Mouse (Mus musculus) olfactory bulb, adult 2 months (tissue): ENCODE data around the gene Gpbp1l1. TPM values are rescaled to one million over a fixed set of nuclear protein-coding genes. Genes with fewer than 3 reads are reported as not detected.

Experiments used
- H3K27ac ChIP-seq: fragments of 200-500 bp; 2 replicates; pipeline ENCODE4 v1.5.1; 2012; ENCODE audit warnings: low read depth, low read length; ENCODE audit not compliant: insufficient read depth
- H3K4me1 ChIP-seq: fragments of 200-500 bp; 2 replicates; pipeline ENCODE4 v1.6.1; 2012; ENCODE audit warnings: low read length; ENCODE audit not compliant: control insufficient read depth, insufficient read depth
- H3K4me3 ChIP-seq: fragments of 200-500 bp; 2 replicates; pipeline ENCODE4 v1.5.1; 2012; ENCODE audit warnings: mild to moderate bottlenecking, low read depth, low read length, moderate library complexity; ENCODE audit not compliant: insufficient read depth
- CTCF ChIP-seq: fragments of 200-500 bp; IDR thresholded peaks from 2 replicates; pipeline ENCODE4 v1.5.1; 2012; ENCODE audit warnings: low read depth, mild to moderate bottlenecking, low read length, moderate library complexity; ENCODE audit not compliant: insufficient read depth
- POLR2A ChIP-seq: fragments of 200-500 bp; IDR thresholded peaks from 2 replicates; pipeline ENCODE4 v1.6.1; 2012; ENCODE audit warnings: mild to moderate bottlenecking, low read depth, low read length, moderate library complexity; ENCODE audit not compliant: insufficient read depth
- WGBS: fragments of 180-500 bp; shearing (Covaris S2); methylation state at CpG from one replicate; pipeline ENCODE4 v1.1.7; 2018; 5-methylcytosine and 5-hydroxymethylcytosine counted together
- polyA plus RNA-seq: library from polyadenylated mRNA; stranded (reverse); fragments of >200 nt; gene quantifications from 2 replicates; pipeline ENCODE4 v1.2.4, GENCODE M21; 2012; ENCODE audit warnings: low replicate concordance; ENCODE audit not compliant: missing spikeins, insufficient read depth, insufficient read length

Gpbp1l1 gene
- polyA plus RNA-seq, 1 experiment = not detected

GRCm38 (mm10) chr4:116558151-116558882 is 859 bp downstream of the Gpbp1l1 start:
- H3K4me3 ChIP-seq = peak overlapping the region; percentile 81
- TF ChIP-seq CTCF (no peak), POLR2A (no peak)
- H3K4me1 ChIP-seq = no peaks in the 10 kb centered on the region
- no peak overlapping the region for H3K27ac ChIP-seq
- 2% methylated on average over 15 of the region's 15 CpGs for WGBS

- WGBS = 77% methylated on average over 8 of the region's 8 CpGs
- TF ChIP-seq POLR2A (no peak), CTCF (no peak)
- H3K27ac ChIP-seq = no peak overlapping the region
- no peak overlapping the region for H3K4me3 ChIP-seq
- H3K4me1 ChIP-seq = peaks cover 12% of the 10 kb centered on the region; the same call in 1 of the 2 replicates
Observed at GRCm38 (mm10) chr4:116595793-116596192, 38.3 kb downstream of the Gpbp1l1 start.

GRCm38 (mm10) chr4:116596379-116596778 is 38.9 kb downstream of the Gpbp1l1 start, which contains the start of gene Ccdc17:
Gene Ccdc17 (plus strand): TSS chr4:116596654.
- H3K27ac ChIP-seq = peak within 1 kb of the TSS; percentile 44
- H3K4me3 ChIP-seq = peak within 1 kb of the TSS; percentile 84
- 24% methylated on average over 5 of the region's 5 CpGs for WGBS
- H3K4me1 ChIP-seq = peaks cover 12% of the 10 kb centered on the region; the same call in 1 of the 2 replicates
- TF ChIP-seq POLR2A (no peak), CTCF (no peak)

- under 1% methylated on average over 50 of the region's 50 CpGs for WGBS
- peak overlapping the region; percentile 44 for H3K27ac ChIP-seq
- peak overlapping the region; percentile 84 for H3K4me3 ChIP-seq
- TF ChIP-seq POLR2A (peak; percentile 78), CTCF (0 out of 2 replicates have a peak, but pooled peaks have one; percentile 3)
- peaks cover 12% of the 10 kb centered on the region; the same call in 1 of the 2 replicates for H3K4me1 ChIP-seq
Observed at GRCm38 (mm10) chr4:116596978-116597881, 39.8 kb downstream of the Gpbp1l1 start.

- no peak overlapping the region for H3K27ac ChIP-seq
- 91% methylated on average over 2 of the region's 2 CpGs for WGBS
- TF ChIP-seq POLR2A (no peak), CTCF (no peak)
- H3K4me1 ChIP-seq = no peaks in the 10 kb centered on the region
- H3K4me3 ChIP-seq = no peak overlapping the region
Observed at GRCm38 (mm10) chr4:116612621-116613020, 55.2 kb downstream of the Gpbp1l1 start.

GRCm38 (mm10) chr4:116615237-116615636 is 57.8 kb downstream of the Gpbp1l1 start:
- Histone ChIP-seq H3K27ac (no peak overlapping the region), H3K4me3 (no peak overlapping the region), H3K4me1 (no peaks in the 10 kb centered on the region)
- 98% methylated on average over 2 of the region's 2 CpGs for WGBS
- TF ChIP-seq POLR2A (no peak), CTCF (no peak)

- WGBS = 86% methylated on average over 4 of the region's 4 CpGs
- Histone ChIP-seq H3K27ac (no peak overlapping the region), H3K4me1 (no peaks in the 10 kb centered on the region), H3K4me3 (no peak overlapping the region)
- TF ChIP-seq POLR2A (no peak), CTCF (no peak)
Observed at GRCm38 (mm10) chr4:116624831-116625230, 67.4 kb downstream of the Gpbp1l1 start.

- under 1% methylated on average over 53 of the region's 53 CpGs for WGBS
- Histone ChIP-seq H3K4me3 (peak overlapping the region; percentile 85), H3K4me1 (no peaks in the 10 kb centered on the region), H3K27ac (peak overlapping the region; percentile 56)
- TF ChIP-seq POLR2A (no peak), CTCF (peak; percentile 19; the same call in 1 of the 2 replicates)
Observed at GRCm38 (mm10) chr4:116626658-116627358, 69.3 kb downstream of the Gpbp1l1 start.
